9 mouse cellular contexts compared by ENCODE assay signal in the genomic region with DNA sequence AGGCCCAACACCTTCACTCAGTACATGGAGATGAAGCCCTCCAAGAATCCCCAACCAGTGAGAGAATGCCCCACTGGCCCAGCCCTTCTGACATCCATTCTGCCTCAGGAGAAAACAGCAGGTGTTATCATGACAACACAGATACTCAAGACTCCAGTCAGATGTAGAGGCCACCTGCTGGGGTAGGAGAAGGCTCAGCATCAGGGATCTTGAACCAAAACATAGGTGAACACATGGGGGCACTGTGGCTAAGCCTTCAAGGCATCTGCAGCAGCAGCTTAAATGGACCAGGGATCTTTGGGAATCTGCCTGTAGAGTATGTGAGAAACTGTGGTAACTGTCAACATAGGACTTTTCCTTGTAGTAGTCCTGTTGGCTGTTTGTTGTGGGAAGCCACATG. TPM values are rescaled to one million over a fixed set of nuclear protein-coding genes. Genes with fewer than 3 reads are reported as not detected.
DNase-seq lines count a peak whose midpoint lies in the region; ATAC-seq lines count a peak whose summit lies in the region.
"Had no signal": no experiment of that assay in that cellular context is flagged by ENCODE, and none has a peak within 500 bp of the region (broad histone marks: within the 10 kb centered on the region; RNA-seq: fewer than 3 reads in every experiment).

No protein-coding gene starts in this region.

- no peaks in the 10 kb centered on the region for H3K27me3 ChIP-seq in limb, embryonic 10.5 days (ENCODE audit: low read depth, poor library complexity, severe bottlenecking)
- H3K27me3 ChIP-seq in forebrain, embryonic 13.5 days, result no peaks in the 10 kb centered on the region

- intact Hi-C loops in heart, postnatal 25 days (cut with DNase I), result loop anchor here (2.0 kb wide), 1 partner anchor 64 kb away; no protein-coding TSS in a partner anchor

- H3K4me2 ChIP-seq in forebrain, embryonic 13.5 days, result no peak overlapping the region

- peak; percentile 89 for DNase-seq in heart, adult 11 months
- no peak for DNase-seq in heart, postnatal 25 days (ENCODE audit: low spot score)
- peak; percentile 25 for DNase-seq in thymus, postnatal 25 days
- no peak for DNase-seq in thymus, postnatal 0 days (ENCODE audit: low spot score)
- DNase-seq in limb, embryonic 10.5 days (ENCODE audit: low spot score), result peak; percentile 21
- no peak for DNase-seq in ovary, postnatal 36 days (ENCODE audit: low spot score)
- no peak for DNase-seq in layer of hippocampus, adult 11-12 months (ENCODE audit: low spot score)
- DNase-seq: gastrocnemius, postnatal 10 days had no signal

- peaks cover 57% of the 10 kb centered on the region for H3K36me3 ChIP-seq in limb, embryonic 10.5 days
- peaks cover 48% of the 10 kb centered on the region for H3K36me3 ChIP-seq in forebrain, embryonic 13.5 days (ENCODE audit: poor library complexity, severe bottlenecking)

- H3K27ac ChIP-seq in limb, embryonic 10.5 days, result no peak overlapping the region
- H3K27ac ChIP-seq in forebrain, embryonic 13.5 days, result no peak overlapping the region

- H3K9me3 ChIP-seq in limb, embryonic 10.5 days (replicated peaks), result no peaks in the 10 kb centered on the region
- H3K9me3 ChIP-seq in forebrain, embryonic 13.5 days (replicated peaks), result no peaks in the 10 kb centered on the region

- no peak overlapping the region for H3K4me3 ChIP-seq in limb, embryonic 10.5 days
- H3K4me3 ChIP-seq in forebrain, embryonic 13.5 days, result no peak overlapping the region

- no peak for ATAC-seq in forebrain, embryonic 13.5 days

- no peaks in the 10 kb centered on the region for H3K4me1 ChIP-seq in limb, embryonic 10.5 days
- no peaks in the 10 kb centered on the region for H3K4me1 ChIP-seq in forebrain, embryonic 13.5 days

- no peak overlapping the region for H3K9ac ChIP-seq in forebrain, embryonic 13.5 days

RNA-seq across cellular contexts. Expression of gene Myo9b, which starts 11.3 kb away (rescaled TPM):
- total RNA-seq in heart, postnatal 25 days (2021), result 10 to 100 TPM; 26.2 to 28.6 TPM
- 16.4 and 18.7 TPM in 2 replicates for polyA plus RNA-seq in thymus, postnatal 0 days (2015; fragmentation: Nextera tagmentation; extraction: Ambion mirVana)
- 29.3 and 35.4 TPM in 2 replicates for polyA plus RNA-seq in limb, embryonic 10.5 days (2016; fragmentation: Nextera tagmentation; extraction: Ambion mirVana)
- polyA plus RNA-seq in forebrain, embryonic 13.5 days (2015; fragmentation: Nextera tagmentation; extraction: Ambion mirVana), result 18.3 and 20.6 TPM in 2 replicates

RNA-seq across cellular contexts. Expression of gene Haus8, which starts 11.5 kb away (rescaled TPM):
- total RNA-seq in heart, postnatal 25 days (2021), result 10 to 100 TPM; 31.6 to 36.1 TPM
- polyA plus RNA-seq in thymus, postnatal 0 days (2015; fragmentation: Nextera tagmentation; extraction: Ambion mirVana), result 39.3 and 48.6 TPM in 2 replicates
- polyA plus RNA-seq in limb, embryonic 10.5 days (2016; fragmentation: Nextera tagmentation; extraction: Ambion mirVana), result 69.3 and 70.7 TPM in 2 replicates
- 55.3 and 56.9 TPM in 2 replicates for polyA plus RNA-seq in forebrain, embryonic 13.5 days (2015; fragmentation: Nextera tagmentation; extraction: Ambion mirVana)

Comparison
In these comparisons a context has a peak if more than half of its experiments do, and no peak if none do; other contexts are left out.
1. DNase-seq: peak in heart, adult 11 months (single experiment), thymus, postnatal 25 days (single experiment) and limb, embryonic 10.5 days (single experiment); none in heart, postnatal 25 days (single experiment), thymus, postnatal 0 days (single experiment), ovary, postnatal 36 days (single experiment) and layer of hippocampus, adult 11-12 months (single experiment).